Mouse (Mus musculus) inflammation-experienced regulatory T-cells, adult 16 weeks (primary cell): Measurements from ENCODE around the gene Yars2. TPM values are rescaled to one million over a fixed set of nuclear protein-coding genes. Genes with fewer than 3 reads are reported as not detected.

Experiments
- polyA plus RNA-seq: library from polyadenylated mRNA; unstranded; fragments of 100-300 nt; shearing (Covaris generic); gene quantifications from one replicate; pipeline ENCODE4 v1.2.1, GENCODE M21; 2017

Gene Yars2
- 4.6 TPM for polyA plus RNA-seq

GRCm38 (mm10) chr16:16302369-16303137, at the start of gene Yars2:
Gene Yars2 (plus strand): TSS chr16:16302965.

DNA sequence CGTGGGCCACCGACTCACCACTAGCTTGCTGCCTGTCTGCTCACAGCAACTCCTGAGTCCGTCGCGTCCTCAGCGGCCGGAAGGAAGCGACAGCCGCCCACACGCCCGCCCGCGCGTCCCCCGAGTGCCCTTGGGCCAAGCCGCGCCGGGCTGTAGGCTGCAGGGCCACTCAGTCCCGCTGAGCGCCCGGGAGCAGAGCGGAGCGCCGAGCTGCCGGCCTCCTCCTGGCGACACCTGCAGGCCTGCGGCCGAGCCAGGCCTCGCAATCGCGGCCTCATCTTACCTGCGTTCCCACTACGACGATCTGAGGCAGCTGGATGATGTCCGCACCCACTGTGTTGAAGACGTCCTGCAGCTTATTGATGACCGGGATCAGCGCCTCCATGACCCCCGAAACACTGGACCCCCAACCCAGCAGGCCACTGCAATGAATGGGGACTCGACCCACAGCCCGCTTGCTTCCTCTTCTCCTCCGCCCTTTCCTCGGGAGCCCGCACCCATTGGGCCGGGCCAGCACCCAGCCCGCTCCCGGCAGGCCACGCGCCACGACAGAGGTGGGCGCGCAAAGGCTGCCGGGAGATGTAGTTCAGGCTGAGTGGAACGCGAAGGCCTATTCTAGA, 55.8 kb downstream of the Yars2 start, which contains the start of gene Dnm1l:
TSS of gene Dnm1l (minus strand) at position 479 of the 620 bp plus-strand sequence.

Other genes with a start within 250 kb of the Yars2 start
- gene Pkp2, start 89.6 kb upstream of the Yars2 start, polyA plus RNA-seq: 0.33 TPM
- 65.9 TPM for gene Dnm1l, start 56.0 kb downstream of the Yars2 start, polyA plus RNA-seq